Mouse (Mus musculus): Measurements from ENCODE around the gene Abcg2. TPM values are rescaled to one million over a fixed set of nuclear protein-coding genes. Genes with fewer than 3 reads are reported as not detected.

Gene Abcg2
- polyA plus RNA-seq, 1 experiment, result 7.0 TPM

DNA sequence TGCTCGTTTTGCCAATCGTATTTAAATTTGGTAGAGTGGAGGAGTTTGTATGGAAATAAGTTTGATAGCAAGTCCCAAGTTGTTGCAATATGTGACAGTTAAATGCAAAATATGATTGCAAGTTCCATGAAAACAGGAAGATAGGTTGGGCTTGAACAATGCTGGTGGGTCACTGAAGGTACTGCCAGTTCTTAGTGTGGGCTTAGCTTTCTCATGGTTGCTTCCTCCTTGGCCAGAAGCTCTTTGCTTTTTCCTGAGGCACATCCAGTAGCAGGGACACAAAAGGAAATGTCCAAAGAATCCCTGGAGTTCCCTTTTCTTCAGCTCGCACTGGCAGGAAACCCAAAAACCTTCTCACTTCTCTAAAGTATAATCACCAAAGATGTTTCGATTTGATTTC is 22.3 kb downstream of the Abcg2 start:
- H3K4me1 ChIP-seq, result no peaks in the 10 kb centered on the region
- H3K27me3 ChIP-seq (replicated peaks), result no peaks in the 10 kb centered on the region
- no peaks in the 10 kb centered on the region for H3K36me3 ChIP-seq (replicated peaks; ENCODE audit: low read length)
- no peak overlapping the region for H3K4me3 ChIP-seq (replicated peaks)
- TF ChIP-seq FLI1 (IDR thresholded peaks at IDR 0.05; ENCODE audit: low read length), result no peak
- no peak for TF ChIP-seq GATA1 (IDR thresholded peaks at IDR 0.05; ENCODE audit: borderline replicate concordance, low read length)
- H3K9me3 ChIP-seq, result peaks cover 5% of the 10 kb centered on the region

DNA sequence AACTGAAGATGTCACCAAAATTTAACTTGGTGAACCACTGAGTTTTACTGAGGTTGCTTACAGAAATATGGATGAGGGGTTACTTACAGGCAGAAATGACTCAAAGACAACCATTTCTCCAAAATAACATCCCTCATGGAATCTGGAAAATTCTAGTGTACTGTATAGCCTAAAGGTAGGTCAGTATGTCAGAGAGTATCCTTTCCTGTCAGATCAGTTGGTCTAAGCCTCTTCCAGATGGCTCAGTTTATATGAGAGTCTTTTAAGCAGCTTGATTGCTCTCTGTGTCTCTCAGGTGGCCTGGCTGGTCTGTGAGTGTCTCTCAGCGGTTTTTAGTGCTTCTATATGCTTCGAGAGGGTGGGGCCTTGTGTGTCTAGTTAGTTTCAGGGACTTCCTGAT is 24.1 kb downstream of the Abcg2 start:
- Histone ChIP-seq H3K27me3 (replicated peaks) (no peaks in the 10 kb centered on the region), H3K9me3 (peaks cover 5% of the 10 kb centered on the region), H3K4me1 (no peaks in the 10 kb centered on the region), H3K4me3 (replicated peaks) (no peak overlapping the region), H3K36me3 (replicated peaks; ENCODE audit: low read length) (no peaks in the 10 kb centered on the region)
- TF ChIP-seq GATA1 (IDR thresholded peaks at IDR 0.05; ENCODE audit: borderline replicate concordance, low read length), result no peak
- no peak for TF ChIP-seq FLI1 (IDR thresholded peaks at IDR 0.05; ENCODE audit: low read length)

DNA sequence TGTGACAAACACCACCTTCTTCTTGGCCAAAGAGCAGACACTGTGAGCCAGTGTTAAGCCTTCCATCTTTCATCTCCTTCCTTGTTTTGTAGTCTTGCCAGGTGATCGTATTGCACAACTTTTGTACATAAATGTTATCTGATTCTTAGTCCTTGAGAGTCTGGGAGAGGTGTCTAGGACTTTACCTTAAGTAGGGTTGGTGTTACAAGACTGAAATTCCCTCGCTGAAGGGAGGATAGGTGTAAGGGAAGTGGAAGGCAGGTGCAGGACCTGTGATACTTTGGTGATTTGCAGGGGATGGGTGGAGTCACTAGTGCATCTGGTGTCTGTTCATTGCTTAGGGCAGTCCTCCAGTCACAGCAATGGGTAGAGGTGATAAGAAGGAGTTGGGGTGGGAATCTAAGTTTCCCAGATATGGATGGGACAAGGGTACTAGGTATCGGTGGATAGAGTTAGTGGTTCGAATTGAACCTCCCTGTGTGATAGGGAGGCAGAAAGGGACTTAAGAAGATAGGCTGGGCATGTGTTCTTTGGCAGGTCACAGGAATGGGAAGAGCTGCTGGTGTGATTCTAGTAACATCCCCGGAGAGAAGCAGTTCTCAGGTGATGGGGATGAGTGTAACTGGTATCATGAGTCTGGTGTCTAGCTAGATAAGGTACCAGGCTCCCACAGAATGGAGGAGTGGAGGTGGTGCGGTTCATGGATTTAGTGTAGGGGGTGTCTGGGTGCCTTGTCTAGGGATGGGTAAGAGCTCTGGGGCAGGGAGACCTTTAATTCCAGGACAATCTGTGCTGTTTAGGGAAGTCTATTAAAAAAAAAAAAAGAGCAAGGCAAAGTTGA is 25.8 kb downstream of the Abcg2 start:
- H3K4me3 ChIP-seq (replicated peaks), result no peak overlapping the region
- H3K4me1 ChIP-seq, result no peaks in the 10 kb centered on the region
- peaks cover 5% of the 10 kb centered on the region for H3K9me3 ChIP-seq
- no peaks in the 10 kb centered on the region for H3K36me3 ChIP-seq (replicated peaks; ENCODE audit: low read length)
- no peaks in the 10 kb centered on the region for H3K27me3 ChIP-seq (replicated peaks)
- no peak for TF ChIP-seq FLI1 (IDR thresholded peaks at IDR 0.05; ENCODE audit: low read length)
- no peak for TF ChIP-seq GATA1 (IDR thresholded peaks at IDR 0.05; ENCODE audit: borderline replicate concordance, low read length)

DNA sequence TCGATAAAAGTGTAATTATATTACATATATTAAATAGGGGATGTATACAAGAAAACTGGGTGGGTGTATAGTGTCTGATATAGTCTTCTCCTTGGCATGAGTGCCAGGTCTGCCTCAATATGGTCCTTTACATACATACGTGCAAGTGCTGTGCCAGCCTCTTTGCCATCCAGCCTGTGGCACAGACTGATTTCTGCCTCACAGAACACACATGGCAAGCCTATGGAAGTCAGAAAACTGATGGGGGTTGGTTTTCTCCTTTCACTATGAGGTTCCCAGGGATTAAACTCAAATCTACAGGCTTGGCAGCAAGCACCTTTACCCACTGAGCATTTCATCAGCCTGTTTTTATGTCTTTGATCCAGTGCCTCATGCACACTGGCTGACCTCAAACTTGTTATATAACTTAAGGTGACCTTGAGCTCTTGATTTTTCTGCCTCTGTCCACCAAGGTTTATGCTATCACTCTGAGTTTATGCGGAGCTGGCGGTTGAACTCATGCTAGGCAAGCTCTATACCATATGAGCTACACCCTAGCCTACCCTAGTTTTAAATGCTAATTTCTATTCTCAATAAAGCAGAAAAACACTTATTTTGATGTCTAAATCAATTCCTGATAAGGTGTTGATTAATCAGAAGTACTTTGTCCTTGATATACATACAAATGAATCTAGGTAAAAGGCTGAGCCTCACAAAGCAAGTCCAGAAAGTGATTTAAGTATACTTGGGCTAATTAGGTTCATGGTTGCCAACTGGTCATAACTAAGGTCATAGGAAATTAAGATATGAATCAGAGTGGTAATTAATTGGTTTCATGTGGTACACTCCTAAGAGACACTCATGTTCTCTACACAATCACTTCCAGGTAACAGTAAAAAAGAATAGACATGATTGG is 26.7 kb downstream of the Abcg2 start:
- Histone ChIP-seq H3K4me3 (replicated peaks) (no peak overlapping the region), H3K27me3 (replicated peaks) (no peaks in the 10 kb centered on the region), H3K36me3 (replicated peaks; ENCODE audit: low read length) (no peaks in the 10 kb centered on the region), H3K4me1 (no peaks in the 10 kb centered on the region), H3K9me3 (peaks cover 5% of the 10 kb centered on the region)
- no peak for TF ChIP-seq GATA1 (IDR thresholded peaks at IDR 0.05; ENCODE audit: borderline replicate concordance, low read length)
- TF ChIP-seq FLI1 (IDR thresholded peaks at IDR 0.05; ENCODE audit: low read length), result no peak

DNA sequence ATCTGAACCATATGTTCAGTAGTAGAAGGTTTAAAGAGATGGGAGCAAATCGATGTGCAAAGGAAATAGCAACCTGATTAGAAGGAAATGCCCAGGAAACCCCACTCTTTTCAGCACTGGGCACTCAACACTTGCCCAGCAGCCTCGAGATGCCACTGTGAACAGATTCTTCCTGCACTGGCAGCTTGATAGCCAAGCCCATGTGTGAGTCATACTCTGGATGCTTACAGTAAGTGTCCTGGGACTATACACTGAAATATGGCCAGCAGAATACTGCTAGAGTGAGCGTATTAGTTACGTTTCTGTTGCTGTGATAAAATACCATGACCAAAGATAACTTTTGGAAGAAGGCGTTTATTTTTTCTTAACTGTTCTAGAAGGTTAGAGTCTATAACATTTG is 39.8 kb downstream of the Abcg2 start:
- no peak overlapping the region for H3K4me3 ChIP-seq (replicated peaks)
- no peaks in the 10 kb centered on the region for H3K36me3 ChIP-seq (replicated peaks; ENCODE audit: low read length)

DNA sequence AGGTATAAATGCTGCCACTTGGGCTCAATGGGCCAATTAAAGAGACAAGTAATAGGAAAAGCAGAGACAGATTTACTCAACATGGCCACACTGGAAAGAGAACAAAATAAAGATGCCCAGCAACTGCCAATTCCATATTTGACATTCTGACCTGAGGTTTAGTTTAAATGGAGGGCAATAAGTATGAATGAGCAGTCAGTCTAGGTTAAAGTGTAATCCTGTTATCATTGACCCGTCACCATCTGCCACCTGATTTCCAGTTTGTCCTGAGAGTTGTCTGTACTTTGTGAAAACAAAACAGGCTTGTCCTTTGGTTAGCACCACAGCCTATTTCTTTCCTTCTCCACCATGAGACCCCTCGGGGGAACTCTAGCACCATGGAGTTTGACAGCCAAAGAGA is 44.9 kb downstream of the Abcg2 start:
- TF ChIP-seq GATA1 (IDR thresholded peaks at IDR 0.05; ENCODE audit: borderline replicate concordance, low read length), result no peak
- TF ChIP-seq FLI1 (IDR thresholded peaks at IDR 0.05; ENCODE audit: low read length), result no peak
- H3K27me3 ChIP-seq (replicated peaks), result no peaks in the 10 kb centered on the region
- H3K36me3 ChIP-seq (replicated peaks; ENCODE audit: low read length), result no peaks in the 10 kb centered on the region
- no peaks in the 10 kb centered on the region for H3K9me3 ChIP-seq
- H3K4me1 ChIP-seq, result peaks cover under 1% of the 10 kb centered on the region; the same call in 1 of the 2 replicates
- H3K4me3 ChIP-seq (replicated peaks), result no peak overlapping the region

More for the DNA sequence above, 39.8 kb downstream of the Abcg2 start:
- Histone ChIP-seq H3K9me3 (no peaks in the 10 kb centered on the region), H3K4me1 (peaks cover 3% of the 10 kb centered on the region; the same call in 1 of the 2 replicates), H3K27me3 (replicated peaks) (no peaks in the 10 kb centered on the region)
- TF ChIP-seq GATA1 (IDR thresholded peaks at IDR 0.05; ENCODE audit: borderline replicate concordance, low read length), result no peak
- no peak for TF ChIP-seq FLI1 (IDR thresholded peaks at IDR 0.05; ENCODE audit: low read length)

DNA sequence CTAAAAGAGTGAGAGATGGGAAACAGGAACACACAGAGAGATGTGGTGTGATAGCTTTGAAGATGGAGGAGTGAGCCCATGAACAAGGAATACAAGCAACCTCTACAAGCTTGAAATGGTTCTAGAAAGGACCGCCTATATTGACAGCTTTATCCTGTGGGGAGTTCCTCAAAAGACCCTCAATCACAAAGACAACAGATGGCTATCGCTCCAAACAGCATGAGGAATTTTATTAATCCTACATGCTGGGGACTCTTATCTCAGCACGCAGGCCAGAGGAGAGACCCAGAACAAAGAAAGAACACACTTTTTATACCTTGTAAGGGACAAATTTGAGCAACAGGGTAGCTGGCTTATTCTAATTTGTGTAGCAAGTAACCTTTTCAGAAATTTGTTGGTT is 48.1 kb downstream of the Abcg2 start:
- Histone ChIP-seq H3K36me3 (replicated peaks; ENCODE audit: low read length) (no peaks in the 10 kb centered on the region), H3K27me3 (replicated peaks) (no peaks in the 10 kb centered on the region)

DNA sequence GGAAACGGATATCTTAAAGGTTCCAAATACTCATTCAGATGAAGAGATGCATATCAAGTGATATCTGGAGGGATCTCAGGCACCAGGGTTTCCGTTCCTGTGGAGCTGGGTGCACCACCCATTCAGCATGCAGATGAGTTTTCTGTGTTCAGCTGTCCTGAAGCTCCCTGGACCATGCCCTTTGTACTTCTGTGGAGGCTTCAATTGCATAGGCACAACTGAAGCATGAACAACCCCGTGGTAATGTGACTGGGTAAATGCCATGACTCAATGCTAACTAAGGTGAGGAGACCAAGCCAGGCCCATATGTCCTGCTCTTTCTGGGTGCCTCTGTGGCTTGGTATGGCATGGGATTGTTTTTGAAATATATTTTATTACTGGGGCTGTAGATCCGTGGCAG is 49.4 kb downstream of the Abcg2 start:
- Histone ChIP-seq H3K4me1 (peaks cover 8% of the 10 kb centered on the region), H3K4me3 (replicated peaks) (no peak overlapping the region), H3K27me3 (replicated peaks) (no peaks in the 10 kb centered on the region), H3K9me3 (no peaks in the 10 kb centered on the region), H3K36me3 (replicated peaks; ENCODE audit: low read length) (no peaks in the 10 kb centered on the region)
- no peak for TF ChIP-seq GATA1 (IDR thresholded peaks at IDR 0.05; ENCODE audit: borderline replicate concordance, low read length)
- no peak for TF ChIP-seq FLI1 (IDR thresholded peaks at IDR 0.05; ENCODE audit: low read length)

More for the DNA sequence above, 48.1 kb downstream of the Abcg2 start:
- no peak overlapping the region for H3K4me3 ChIP-seq (replicated peaks)
- TF ChIP-seq FLI1 (IDR thresholded peaks at IDR 0.05; ENCODE audit: low read length), result no peak
- TF ChIP-seq GATA1 (IDR thresholded peaks at IDR 0.05; ENCODE audit: borderline replicate concordance, low read length), result no peak
- no peaks in the 10 kb centered on the region for H3K9me3 ChIP-seq
- H3K4me1 ChIP-seq, result no peaks in the 10 kb centered on the region; the same call in 1 of the 2 replicates

DNA sequence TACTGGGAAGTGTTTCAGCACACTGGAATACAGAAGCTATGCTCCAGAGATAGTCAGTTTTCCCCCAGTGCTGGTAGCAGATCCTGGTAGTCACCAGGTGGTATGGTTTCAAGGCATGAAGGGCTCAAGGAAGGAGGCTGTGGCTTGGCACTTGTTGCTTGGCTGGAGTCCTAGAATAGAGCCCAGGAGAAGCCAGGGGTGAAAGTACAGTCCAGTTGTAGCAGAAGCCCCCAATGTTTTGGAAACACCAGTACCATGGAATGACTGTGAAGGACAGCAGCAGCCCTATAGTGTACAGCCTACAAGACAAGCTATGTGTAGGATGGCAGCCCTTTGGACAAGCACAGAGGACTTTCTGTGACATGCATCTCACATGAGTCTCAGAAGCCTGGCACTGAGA is 54.2 kb downstream of the Abcg2 start:
- Histone ChIP-seq H3K36me3 (replicated peaks; ENCODE audit: low read length) (no peaks in the 10 kb centered on the region), H3K9me3 (no peaks in the 10 kb centered on the region), H3K27me3 (replicated peaks) (no peaks in the 10 kb centered on the region), H3K4me1 (peaks cover 39% of the 10 kb centered on the region), H3K4me3 (replicated peaks) (no peak overlapping the region)
- TF ChIP-seq GATA1 (IDR thresholded peaks at IDR 0.05; ENCODE audit: borderline replicate concordance, low read length) (no peak), FLI1 (IDR thresholded peaks at IDR 0.05; ENCODE audit: low read length) (no peak)

DNA sequence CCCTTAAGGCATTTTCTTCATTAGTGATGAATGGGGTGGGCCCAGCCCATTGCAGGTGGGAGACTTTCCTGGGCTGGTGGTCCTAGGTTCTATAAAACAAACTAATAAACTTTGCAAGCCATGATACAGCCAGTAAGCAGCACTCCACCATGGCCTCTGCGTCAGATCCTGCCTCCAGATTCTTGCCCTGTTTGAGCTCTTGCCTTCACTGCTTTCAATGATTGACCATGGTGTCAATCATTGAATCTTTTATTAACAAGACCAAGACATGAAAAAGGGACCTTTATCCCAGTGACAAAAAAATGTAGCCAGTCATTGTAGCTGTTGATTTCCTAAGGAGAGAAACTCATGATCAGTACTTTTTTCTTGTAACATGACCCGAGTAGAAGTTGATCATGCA is 55.1 kb downstream of the Abcg2 start:
- no peaks in the 10 kb centered on the region for H3K9me3 ChIP-seq
- TF ChIP-seq GATA1 (IDR thresholded peaks at IDR 0.05; ENCODE audit: borderline replicate concordance, low read length) (no peak), FLI1 (IDR thresholded peaks at IDR 0.05; ENCODE audit: low read length) (no peak)
- H3K4me1 ChIP-seq, result peaks cover 47% of the 10 kb centered on the region
- no peaks in the 10 kb centered on the region for H3K36me3 ChIP-seq (replicated peaks; ENCODE audit: low read length)
- no peak overlapping the region for H3K4me3 ChIP-seq (replicated peaks)
- no peaks in the 10 kb centered on the region for H3K27me3 ChIP-seq (replicated peaks)

Data from megakaryocyte, embryonic 14.5 days (primary cell).